Mouse (Mus musculus) stomach, embryonic 16.5 days (tissue): ENCODE measurements around the gene Krtap4-6. TPM values are rescaled to one million over a fixed set of nuclear protein-coding genes. Genes with fewer than 3 reads are reported as not detected.
"Not testable (repeated sequence)": the region's sequence is repeated elsewhere in the genome, so short reads cannot be mapped to it uniquely, and the experiment has no call there.

ENCODE experiments used
- ATAC-seq: fragments of 200-750 bp; cut with Nextera tagmentation; 2 replicates; pipeline ENCODE4 v1.8.0; 2017; ENCODE audit warnings: moderate number of reproducible peaks, moderate TSS enrichment; ENCODE audit not compliant: insufficient read depth, low FRiP score
- H3K27ac ChIP-seq: fragments of 300-500 bp; sonication (generic); 2 replicates; pipeline ENCODE4 v1.5.1; 2014; ENCODE audit warnings: low read length
- H3K27me3 ChIP-seq: fragments of 300-500 bp; sonication (generic); 2 replicates; pipeline ENCODE4 v1.6.1; 2014; ENCODE audit warnings: low read length, control low read depth, mixed read lengths; ENCODE audit not compliant: control insufficient read depth, insufficient read depth
- H3K36me3 ChIP-seq: fragments of 300-500 bp; sonication (generic); 2 replicates; pipeline ENCODE4 v1.6.1; 2014; ENCODE audit warnings: low read length; ENCODE audit not compliant: control insufficient read depth, insufficient read depth
- H3K4me1 ChIP-seq: fragments of 300-500 bp; sonication (generic); 2 replicates; pipeline ENCODE4 v1.6.1; 2014; ENCODE audit warnings: low read length, control low read depth, mixed read lengths; ENCODE audit not compliant: control insufficient read depth, insufficient read depth
- H3K4me2 ChIP-seq: fragments of 300-500 bp; sonication (generic); 2 replicates; pipeline ENCODE4 v1.6.1; 2014; ENCODE audit warnings: low read depth, low read length, mixed read lengths
- H3K4me3 ChIP-seq: fragments of 300-500 bp; sonication (generic); replicated peaks from 2 replicates; pipeline ENCODE4 v1.5.1; 2014; ENCODE audit warnings: mild to moderate bottlenecking, low read length
- H3K9ac ChIP-seq: fragments of 300-500 bp; sonication (generic); 2 replicates; pipeline ENCODE4 v1.6.1; 2014; ENCODE audit warnings: low read length
- H3K9me3 ChIP-seq: fragments of 300-500 bp; sonication (generic); replicated peaks from 2 replicates; pipeline ENCODE4 v1.6.1; 2016; ENCODE audit warnings: low read length, control low read depth; ENCODE audit not compliant: control insufficient read depth
- WGBS: fragments of 180-500 bp; shearing (Covaris S2); extraction: QIAGEN DNeasy Blood & Tissue Kit; methylation state at CpG from one replicate; pipeline ENCODE4 v1.1.7; 2014; 5-methylcytosine and 5-hydroxymethylcytosine counted together
- polyA plus RNA-seq: library from polyadenylated mRNA; unstranded; fragments of >200 nt; fragmentation: Nextera tagmentation; extraction: Ambion mirVana; gene quantifications from 2 replicates; pipeline ENCODE4 v1.2.1, GENCODE M21; 2015

Krtap4-6 gene
- polyA plus RNA-seq, 1 experiment from 2014 or later: not detected

GRCm38 (mm10) chr11:99646444-99646843 is 19.3 kb downstream of the Krtap4-6 start:
- Histone ChIP-seq H3K4me2 (no peak overlapping the region), H3K4me3 (no peak overlapping the region), H3K9ac (no peak overlapping the region), H3K9me3 (no peaks in the 10 kb centered on the region), H3K27ac (no peak overlapping the region), H3K36me3 (no peaks in the 10 kb centered on the region), H3K27me3 (no peaks in the 10 kb centered on the region), H3K4me1 (no peaks in the 10 kb centered on the region)
- 84% methylated on average over 15 of the region's 15 CpGs for WGBS
- no peak for ATAC-seq

GRCm38 (mm10) chr11:99644351-99644750 is 21.4 kb downstream of the Krtap4-6 start:
- H3K9me3 ChIP-seq: no peaks in the 10 kb centered on the region
- WGBS: 68% methylated on average over 3 of the region's 3 CpGs

GRCm38 (mm10) chr11:99643635-99644139 is 22.1 kb downstream of the Krtap4-6 start, which contains the start of gene Krtap4-7:
Krtap4-7 (minus strand) TSS chr11:99644089.
- not testable (repeated sequence) for ATAC-seq, H3K4me3 ChIP-seq, H3K4me1 ChIP-seq, H3K27me3 ChIP-seq, H3K9ac ChIP-seq, H3K27ac ChIP-seq, H3K36me3 ChIP-seq, H3K4me2 ChIP-seq, H3K9me3 ChIP-seq
- 80% methylated on average over 9 of the region's 9 CpGs for WGBS

More at GRCm38 (mm10) chr11:99644351-99644750, 21.4 kb downstream of the Krtap4-6 start:
- Histone ChIP-seq H3K27me3 (no peaks in the 10 kb centered on the region), H3K4me3 (no peak overlapping the region), H3K4me2 (no peak overlapping the region), H3K36me3 (no peaks in the 10 kb centered on the region), H3K9ac (no peak overlapping the region), H3K4me1 (no peaks in the 10 kb centered on the region), H3K27ac (no peak overlapping the region)
- ATAC-seq: no peak

GRCm38 (mm10) chr11:99640926-99641325 is 24.8 kb downstream of the Krtap4-6 start:
- Histone ChIP-seq H3K4me1 (no peaks in the 10 kb centered on the region), H3K4me3 (no peak overlapping the region), H3K27ac (no peak overlapping the region), H3K36me3 (no peaks in the 10 kb centered on the region), H3K9me3 (no peaks in the 10 kb centered on the region), H3K9ac (no peak overlapping the region), H3K4me2 (no peak overlapping the region), H3K27me3 (no peaks in the 10 kb centered on the region)
- ATAC-seq: no peak
- WGBS: 27% methylated on average over 1 of the region's 1 CpGs

- Histone ChIP-seq H3K4me2 (no peak overlapping the region), H3K4me1 (no peaks in the 10 kb centered on the region), H3K9me3 (no peaks in the 10 kb centered on the region), H3K4me3 (no peak overlapping the region), H3K27ac (no peak overlapping the region), H3K9ac (no peak overlapping the region), H3K36me3 (no peaks in the 10 kb centered on the region), H3K27me3 (no peaks in the 10 kb centered on the region)
- no peak for ATAC-seq
- 62% methylated on average over 1 of the region's 1 CpGs for WGBS
These were observed 28.7 kb downstream of the Krtap4-6 start for GRCm38 (mm10) chr11:99637086-99637485.

GRCm38 (mm10) chr11:99634653-99635134 is 31.1 kb downstream of the Krtap4-6 start, which contains the start of gene Krtap4-2:
Krtap4-2 (minus strand) TSS chr11:99635084.
- H3K9me3 ChIP-seq: no peaks in the 10 kb centered on the region
- H3K4me1 ChIP-seq: no peaks in the 10 kb centered on the region
- H3K36me3 ChIP-seq: no peaks in the 10 kb centered on the region
- H3K4me3 ChIP-seq: no peak within 1 kb of the TSS
- H3K27me3 ChIP-seq: no peaks in the 10 kb centered on the region
- H3K27ac ChIP-seq: no peak within 1 kb of the TSS
- no peak within 1 kb of the TSS for H3K4me2 ChIP-seq
- 34% methylated on average over 7 of the region's 8 CpGs for WGBS
- H3K9ac ChIP-seq: no peak within 1 kb of the TSS
- no peak for ATAC-seq

- no peaks in the 10 kb centered on the region for H3K36me3 ChIP-seq
- 72% methylated on average over 2 of the region's 2 CpGs for WGBS
- H3K4me2 ChIP-seq: no peak overlapping the region
- H3K4me3 ChIP-seq: no peak overlapping the region
- H3K9me3 ChIP-seq: no peaks in the 10 kb centered on the region
- H3K4me1 ChIP-seq: no peaks in the 10 kb centered on the region
- no peak overlapping the region for H3K27ac ChIP-seq
- no peak overlapping the region for H3K9ac ChIP-seq
- no peak for ATAC-seq
- no peaks in the 10 kb centered on the region for H3K27me3 ChIP-seq
These were observed 32.5 kb downstream of the Krtap4-6 start for GRCm38 (mm10) chr11:99633293-99633692.

- no peaks in the 10 kb centered on the region for H3K4me1 ChIP-seq
- H3K27ac ChIP-seq: no peak overlapping the region
- ATAC-seq: peak; percentile 60; the same call in 1 of the 2 replicates
- WGBS: 49% methylated on average over 3 of the region's 3 CpGs
- H3K4me3 ChIP-seq: no peak overlapping the region
- H3K4me2 ChIP-seq: no peak overlapping the region
- no peaks in the 10 kb centered on the region for H3K27me3 ChIP-seq
- H3K9ac ChIP-seq: no peak overlapping the region
- no peaks in the 10 kb centered on the region for H3K9me3 ChIP-seq
- no peaks in the 10 kb centered on the region for H3K36me3 ChIP-seq
These were observed 34.9 kb downstream of the Krtap4-6 start for GRCm38 (mm10) chr11:99630890-99631289.

- no peak within 1 kb of the TSS for H3K4me3 ChIP-seq
- no peaks in the 10 kb centered on the region for H3K27me3 ChIP-seq
- H3K27ac ChIP-seq: no peak within 1 kb of the TSS
- 79% methylated on average over 4 of the region's 4 CpGs for WGBS
- no peaks in the 10 kb centered on the region for H3K9me3 ChIP-seq
- H3K9ac ChIP-seq: no peak within 1 kb of the TSS
- no peaks in the 10 kb centered on the region for H3K4me1 ChIP-seq
- ATAC-seq: no peak
- H3K36me3 ChIP-seq: no peaks in the 10 kb centered on the region
- H3K4me2 ChIP-seq: no peak within 1 kb of the TSS
These were observed 37.6 kb downstream of the Krtap4-6 start, which contains the start of gene Krtap4-1 for GRCm38 (mm10) chr11:99628138-99628537. Krtap4-1 (minus strand) TSS chr11:99628238.
